Mouse (Mus musculus) liver, postnatal 0 days (tissue): Measurements from ENCODE around the gene Gm21988. TPM values are rescaled to one million over a fixed set of nuclear protein-coding genes. Genes with fewer than 3 reads are reported as not detected.

Experiments used
- ATAC-seq: fragments of 200-750 bp; cut with Nextera tagmentation; 2 replicates; pipeline ENCODE4 v1.8.0; 2017; ENCODE audit warnings: mild to moderate bottlenecking, moderate library complexity
- DNase-seq: peaks from one replicate; pipeline ENCODE4 v3.0.0-alpha.2; 2016
- H3K27ac ChIP-seq: fragments of 300-500 bp; sonication (generic); 2 replicates; pipeline ENCODE4 v1.5.1; 2014; ENCODE audit warnings: antibody characterized with exemption, moderate library complexity, mild to moderate bottlenecking, low read depth
- H3K27me3 ChIP-seq: fragments of 300-500 bp; sonication (generic); 2 replicates; pipeline ENCODE4 v1.6.1; 2014; ENCODE audit warnings: low read length, control low read depth, mixed read lengths; ENCODE audit not compliant: insufficient read depth
- H3K36me3 ChIP-seq: fragments of 300-500 bp; sonication (generic); replicated peaks from 2 replicates; pipeline ENCODE4 v1.6.1; 2014; ENCODE audit warnings: mild to moderate bottlenecking, control low read depth, low read length, moderate library complexity, mixed read lengths; ENCODE audit not compliant: insufficient read depth
- H3K4me1 ChIP-seq: fragments of 300-500 bp; sonication (generic); 2 replicates; pipeline ENCODE4 v1.6.1; 2014; ENCODE audit warnings: antibody characterized with exemption, mild to moderate bottlenecking, control low read depth; ENCODE audit not compliant: insufficient read depth
- H3K4me2 ChIP-seq: fragments of 300-500 bp; sonication (generic); 2 replicates; pipeline ENCODE4 v1.6.1; 2014; ENCODE audit warnings: low read depth, mild to moderate bottlenecking, low read length, moderate library complexity, mixed read lengths
- H3K4me3 ChIP-seq: fragments of 300-500 bp; sonication (generic); 2 replicates; pipeline ENCODE4 v1.5.1; 2014; ENCODE audit warnings: low read depth, low read length
- H3K9ac ChIP-seq: fragments of 300-500 bp; sonication (generic); replicated peaks from 2 replicates; pipeline ENCODE4 v1.6.1; 2014; ENCODE audit warnings: mild to moderate bottlenecking, moderate library complexity
- H3K9me3 ChIP-seq: fragments of 300-500 bp; sonication (generic); 2 replicates; pipeline ENCODE4 v1.6.1; 2016; ENCODE audit warnings: mild to moderate bottlenecking, control low read depth, low read length, mixed read lengths
- CTCF ChIP-seq: sonication (generic); IDR thresholded peaks from 2 replicates; pipeline ENCODE4 v1.5.1; 2016; ENCODE audit warnings: antibody characterized with exemption, low read depth
- EP300 ChIP-seq: IDR thresholded peaks from 2 replicates; pipeline ENCODE4 v1.6.1; 2016; ENCODE audit warnings: antibody characterized with exemption, low read depth, mild to moderate bottlenecking
- WGBS: fragments of 180-500 bp; shearing (Covaris S2); extraction: QIAGEN DNeasy Blood & Tissue Kit; methylation state at CpG from one replicate; pipeline ENCODE4 v1.1.7; 2014; ENCODE audit not compliant: insufficient replicate concordance; 5-methylcytosine and 5-hydroxymethylcytosine counted together
- polyA plus RNA-seq: library from polyadenylated mRNA; unstranded; fragments of >200 nt; fragmentation: Nextera tagmentation; extraction: Ambion mirVana; gene quantifications from 2 replicates; pipeline ENCODE4 v1.2.1, GENCODE M21; 2015

Gene Gm21988
- polyA plus RNA-seq, 1 experiment from 2014 or later = 5.8 TPM

DNA sequence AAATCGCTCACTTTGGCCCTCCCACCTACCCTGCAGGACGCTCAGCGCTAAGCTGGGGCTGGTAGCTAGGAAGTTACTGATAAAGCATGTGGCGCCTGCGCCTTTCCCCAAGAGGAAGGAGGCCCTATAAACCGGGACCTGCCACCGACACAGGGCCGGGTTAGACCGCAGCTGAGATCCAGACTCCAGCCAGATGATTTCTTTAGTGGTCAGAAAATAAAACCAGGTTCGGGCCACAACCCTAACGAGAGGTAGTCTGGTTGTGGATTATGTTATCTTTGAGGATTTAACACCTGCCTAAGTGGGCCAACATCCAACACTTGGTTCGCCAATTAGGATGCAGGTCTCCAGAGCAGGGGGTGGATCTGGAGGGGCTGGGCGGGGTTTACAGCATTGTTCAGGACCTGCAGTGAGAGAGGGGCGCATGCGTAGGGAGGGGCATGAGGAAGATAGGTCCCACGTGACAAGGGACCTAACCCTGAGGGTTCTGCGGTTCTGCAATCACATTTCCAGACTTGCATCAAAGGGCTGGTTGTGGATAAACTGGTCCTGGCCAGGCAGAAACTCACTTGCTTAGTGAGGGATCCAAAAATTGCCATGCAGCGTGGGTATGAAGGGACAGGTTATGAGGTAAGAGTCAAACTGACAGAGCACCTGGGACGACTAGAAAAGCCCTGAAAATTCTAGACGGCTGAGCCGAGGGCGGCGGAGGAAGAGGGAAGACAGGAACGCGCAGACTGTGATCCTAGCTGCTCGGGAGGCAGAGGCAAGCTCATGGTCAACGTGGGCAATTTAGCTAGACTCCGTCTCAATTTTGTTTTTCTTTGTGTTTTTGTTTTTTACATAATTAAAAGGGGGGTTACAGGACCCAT lies 18.7 kb downstream of the Gm21988 start, which contains the start of gene Slc16a13:
TSS of gene Slc16a13 (minus strand) at position 334 of the 872 bp plus-strand sequence.
- 1% methylated on average over 28 of the region's 28 CpGs for WGBS
- H3K4me2 ChIP-seq = peak within 1 kb of the TSS; percentile 97
- peak within 1 kb of the TSS; percentile 73 for H3K9ac ChIP-seq
- H3K4me3 ChIP-seq = peak within 1 kb of the TSS; percentile 61
- ATAC-seq (peak; percentile 87), DNase-seq (peak; percentile 92)
- H3K27me3 ChIP-seq = peaks cover 13% of the 10 kb centered on the region
- H3K9me3 ChIP-seq = no peaks in the 10 kb centered on the region
- TF ChIP-seq CTCF (no peak), EP300 (peak; percentile 56; the same call in 1 of the 2 replicates)
- H3K27ac ChIP-seq = peak within 1 kb of the TSS; percentile 87
- peaks cover 24% of the 10 kb centered on the region for H3K4me1 ChIP-seq
- H3K36me3 ChIP-seq = no peaks in the 10 kb centered on the region

DNA sequence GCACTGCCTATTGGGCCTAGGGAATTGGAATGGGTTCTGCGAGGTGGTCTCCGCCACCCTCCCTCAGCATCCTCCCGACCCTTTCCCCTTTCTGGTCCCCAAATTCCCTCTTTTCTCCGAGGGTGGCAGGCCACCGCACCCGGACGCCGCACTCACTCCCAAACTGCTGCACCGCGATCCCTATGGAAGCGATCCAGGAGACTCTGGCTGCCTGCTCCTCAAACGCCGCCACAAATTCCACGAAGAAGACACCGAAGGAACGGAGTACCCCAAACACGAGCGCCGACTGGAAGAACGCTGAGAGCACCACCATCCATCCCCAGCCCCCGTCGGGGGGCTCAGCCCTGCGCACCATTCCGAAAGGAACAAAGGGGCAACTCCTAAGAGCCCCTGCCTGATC lies 19.3 kb downstream of the Gm21988 start:
- no peaks in the 10 kb centered on the region for H3K9me3 ChIP-seq
- ATAC-seq (no peak), DNase-seq (no peak)
- H3K9ac ChIP-seq = peak overlapping the region; percentile 73
- peak overlapping the region; percentile 61 for H3K4me3 ChIP-seq
- TF ChIP-seq EP300 (no peak), CTCF (no peak)
- H3K27ac ChIP-seq = peak overlapping the region; percentile 87
- H3K4me2 ChIP-seq = peak overlapping the region; percentile 97
- no peaks in the 10 kb centered on the region for H3K36me3 ChIP-seq
- peaks cover 24% of the 10 kb centered on the region for H3K4me1 ChIP-seq
- 3% methylated on average over 24 of the region's 24 CpGs for WGBS
- H3K27me3 ChIP-seq = peaks cover 16% of the 10 kb centered on the region

DNA sequence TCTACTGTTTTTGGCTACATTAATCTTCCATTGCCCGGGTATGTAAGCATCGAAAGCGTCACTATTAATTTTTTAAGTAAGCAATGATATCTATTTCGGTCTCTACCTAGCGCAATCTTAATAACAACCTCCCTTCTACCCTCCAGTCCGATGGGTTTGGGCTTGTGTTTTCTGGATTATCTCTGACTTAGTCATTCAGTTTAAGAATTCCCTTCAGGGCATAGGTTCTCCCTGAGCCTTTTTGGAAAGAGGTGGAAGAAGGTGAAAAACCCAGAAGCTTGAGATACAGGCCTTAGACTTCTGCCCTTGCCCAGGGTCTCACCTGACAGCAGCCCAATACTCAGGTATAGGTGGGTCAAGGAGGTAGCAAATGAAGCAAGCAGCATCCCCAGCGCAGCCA lies 19.8 kb downstream of the Gm21988 start:
- Histone ChIP-seq H3K4me2 (peak overlapping the region; percentile 97), H3K9me3 (no peaks in the 10 kb centered on the region), H3K27me3 (peaks cover 17% of the 10 kb centered on the region), H3K36me3 (no peaks in the 10 kb centered on the region), H3K4me3 (peak overlapping the region; percentile 61), H3K27ac (no peak overlapping the region; the same call in 1 of the 2 replicates), H3K9ac (peak overlapping the region; percentile 73), H3K4me1 (peaks cover 24% of the 10 kb centered on the region)
- TF ChIP-seq CTCF = no peak
- TF ChIP-seq EP300 = no peak
- ATAC-seq = no peak
- DNase-seq = no peak
- 65% methylated on average over 7 of the region's 7 CpGs for WGBS

DNA sequence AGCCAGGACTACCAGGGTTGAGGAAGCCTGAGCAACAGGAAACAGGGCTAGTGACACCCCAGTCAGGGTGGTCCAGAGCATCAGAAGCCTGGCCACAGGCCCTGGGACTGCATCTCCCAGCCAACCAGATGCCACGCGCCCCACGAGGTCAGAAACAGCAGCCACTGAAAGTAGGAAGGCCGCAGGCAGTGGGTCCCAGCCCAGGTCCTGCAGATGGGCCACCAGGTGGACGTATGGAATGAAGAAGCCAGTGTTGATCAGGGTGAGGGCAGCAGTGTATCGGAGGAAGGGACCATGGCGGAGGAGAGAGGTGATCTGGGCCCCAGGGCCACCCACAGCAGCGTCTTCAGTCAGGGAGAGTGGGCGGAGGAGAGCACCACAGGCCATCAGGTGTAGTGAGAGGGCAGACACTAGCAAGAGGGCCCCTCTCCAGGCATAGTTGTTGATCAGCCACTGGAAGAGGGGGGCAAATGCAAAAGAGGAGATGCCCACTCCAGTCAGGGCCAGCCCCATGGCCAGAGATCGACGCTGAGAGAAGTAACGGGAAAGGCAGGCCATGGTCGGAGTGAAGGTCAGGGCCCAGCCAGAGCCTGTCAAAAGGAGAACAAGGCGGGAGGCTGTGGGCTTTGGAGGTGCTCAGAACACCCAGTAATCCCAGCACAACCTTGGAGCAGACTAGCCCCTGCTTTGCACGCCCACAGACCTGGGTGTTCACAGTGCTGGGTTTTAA lies 20.7 kb downstream of the Gm21988 start:
- no peak for TF ChIP-seq EP300
- no peak for TF ChIP-seq CTCF
- ATAC-seq (no peak), DNase-seq (no peak)
- H3K9ac ChIP-seq = no peak overlapping the region
- WGBS = 91% methylated on average over 15 of the region's 15 CpGs
- H3K4me1 ChIP-seq = peaks cover 33% of the 10 kb centered on the region
- no peaks in the 10 kb centered on the region for H3K9me3 ChIP-seq
- no peak overlapping the region for H3K4me2 ChIP-seq
- no peak overlapping the region for H3K27ac ChIP-seq
- no peak overlapping the region for H3K4me3 ChIP-seq
- no peaks in the 10 kb centered on the region for H3K36me3 ChIP-seq
- H3K27me3 ChIP-seq = peaks cover 25% of the 10 kb centered on the region

DNA sequence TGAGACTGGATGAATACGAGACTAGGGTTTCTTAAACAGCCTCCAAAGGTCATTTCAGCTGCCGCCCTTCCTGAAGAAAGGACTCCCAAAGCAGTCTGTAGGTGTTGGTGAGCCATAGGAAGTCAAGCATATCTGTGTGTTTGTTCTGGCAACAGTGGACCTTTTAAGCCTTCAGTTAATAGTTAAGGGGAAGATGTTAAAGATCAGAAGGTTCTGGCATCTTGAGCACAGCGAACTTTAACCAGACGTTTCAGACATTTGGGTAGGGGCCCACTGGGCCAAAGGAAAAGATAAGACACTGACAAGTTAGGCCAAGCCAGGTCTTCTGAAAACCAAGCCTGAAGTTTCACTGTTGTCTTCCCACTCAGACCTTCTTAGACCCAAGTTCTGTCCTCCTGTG lies 21.6 kb downstream of the Gm21988 start:
- no peak overlapping the region for H3K4me2 ChIP-seq
- ATAC-seq (no peak), DNase-seq (no peak)
- WGBS = 79% methylated on average over 4 of the region's 4 CpGs
- no peak overlapping the region for H3K9ac ChIP-seq
- no peaks in the 10 kb centered on the region for H3K36me3 ChIP-seq
- TF ChIP-seq EP300 = no peak
- no peak for TF ChIP-seq CTCF
- no peak overlapping the region for H3K27ac ChIP-seq
- peaks cover 34% of the 10 kb centered on the region for H3K27me3 ChIP-seq
- peaks cover 33% of the 10 kb centered on the region for H3K4me1 ChIP-seq
- no peak overlapping the region for H3K4me3 ChIP-seq
- no peaks in the 10 kb centered on the region for H3K9me3 ChIP-seq

DNA sequence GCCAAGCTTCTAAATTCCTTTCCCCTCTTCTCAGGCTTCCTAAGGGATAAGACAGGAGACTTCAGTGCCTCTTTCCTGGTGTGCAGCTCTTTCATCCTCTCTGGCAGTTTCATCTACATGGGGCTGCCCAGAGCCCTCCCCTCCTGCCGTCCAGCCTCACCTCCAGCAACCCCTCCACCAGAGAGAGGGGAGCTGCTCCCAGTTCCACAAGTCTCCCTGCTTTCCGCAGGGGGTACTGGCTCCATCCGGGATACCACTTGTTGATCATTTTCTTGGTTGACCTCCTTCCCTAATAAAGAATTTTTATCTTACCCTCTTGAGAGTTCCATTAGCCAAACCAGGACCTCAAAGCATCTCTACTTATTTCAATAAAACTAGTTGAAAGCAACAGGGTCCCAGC lies 23.5 kb downstream of the Gm21988 start:
- Histone ChIP-seq H3K27me3 (peaks cover 35% of the 10 kb centered on the region), H3K36me3 (no peaks in the 10 kb centered on the region), H3K4me3 (no peak overlapping the region), H3K27ac (no peak overlapping the region), H3K9ac (no peak overlapping the region), H3K4me2 (no peak overlapping the region), H3K9me3 (no peaks in the 10 kb centered on the region), H3K4me1 (peaks cover 22% of the 10 kb centered on the region)
- WGBS = 78% methylated on average over 3 of the region's 3 CpGs
- ATAC-seq (no peak), DNase-seq (no peak)
- TF ChIP-seq CTCF (no peak), EP300 (no peak)
